Mouse (Mus musculus): Measurements from ENCODE around the gene Fastk. TPM values are rescaled to one million over a fixed set of nuclear protein-coding genes. Genes with fewer than 3 reads are reported as not detected.

Gene Fastk
- polyA plus RNA-seq, 1 experiment from 2014 or later = 65.1 TPM

DNA sequence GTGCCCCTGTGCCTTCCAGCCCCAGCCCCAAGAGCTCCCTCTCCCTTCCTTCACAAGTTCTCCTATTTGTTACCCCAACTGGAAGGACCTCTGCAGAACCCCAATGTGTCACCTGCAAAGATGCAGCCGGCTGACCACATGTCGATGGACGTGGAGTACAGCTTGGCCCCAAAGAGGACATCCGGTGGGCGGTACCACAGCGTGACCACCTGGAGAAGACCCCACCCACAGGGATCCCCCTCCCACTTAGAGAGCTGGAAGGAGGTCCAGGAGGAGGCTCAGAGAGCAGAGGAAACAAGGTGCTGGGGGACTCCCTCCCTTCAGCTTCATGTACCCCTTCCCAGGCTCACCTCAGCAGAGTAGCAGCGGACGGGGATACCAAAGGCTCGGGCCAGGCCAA, 24.7 kb downstream of the Fastk start:
- ATAC-seq (no peak), DNase-seq (ENCODE audit: low spot score) (no peak)
- 88% methylated on average over 9 of the region's 9 CpGs for WGBS
- no peaks in the 10 kb centered on the region for H3K27me3 ChIP-seq (replicated peaks; ENCODE audit: insufficient read depth, low read length)
- H3K27ac ChIP-seq (ENCODE audit: low read length) = no peak overlapping the region
- no peak for TF ChIP-seq EP300 (IDR thresholded peaks at IDR 0.05)
- no peak for TF ChIP-seq CTCF (IDR thresholded peaks at IDR 0.05)
- no peaks in the 10 kb centered on the region for H3K9me3 ChIP-seq (ENCODE audit: low read length)
- H3K4me1 ChIP-seq (ENCODE audit: insufficient read depth, low read depth, low read length) = peaks cover 9% of the 10 kb centered on the region; the same call in 1 of the 2 replicates
- no peak overlapping the region for H3K9ac ChIP-seq (replicated peaks; ENCODE audit: low read depth)
- H3K36me3 ChIP-seq (ENCODE audit: insufficient read depth, low read length) = 0 out of 2 replicates have a peak, but pooled peaks cover 7% of the 10 kb centered on the region
- no peak overlapping the region for H3K4me3 ChIP-seq (ENCODE audit: low read depth, low read length)
- no peak overlapping the region for H3K4me2 ChIP-seq (replicated peaks; ENCODE audit: low read depth, low read length)

- WGBS = 86% methylated on average over 10 of the region's 10 CpGs
- H3K27me3 ChIP-seq (replicated peaks; ENCODE audit: insufficient read depth, low read length) = no peaks in the 10 kb centered on the region
- no peak overlapping the region for H3K9ac ChIP-seq (replicated peaks; ENCODE audit: low read depth)
- H3K27ac ChIP-seq (ENCODE audit: low read length) = no peak overlapping the region
- no peaks in the 10 kb centered on the region for H3K4me1 ChIP-seq (ENCODE audit: insufficient read depth, low read depth, low read length)
- H3K4me3 ChIP-seq (ENCODE audit: low read depth, low read length) = no peak overlapping the region
- 0 out of 2 replicates have a peak, but pooled peaks cover 7% of the 10 kb centered on the region for H3K36me3 ChIP-seq (ENCODE audit: insufficient read depth, low read length)
- no peaks in the 10 kb centered on the region for H3K9me3 ChIP-seq (ENCODE audit: low read length)
- TF ChIP-seq CTCF (IDR thresholded peaks at IDR 0.05) = no peak
- TF ChIP-seq EP300 (IDR thresholded peaks at IDR 0.05) = no peak
- DNase-seq (ENCODE audit: low spot score) = no peak
- ATAC-seq = no peak
- H3K4me2 ChIP-seq (replicated peaks; ENCODE audit: low read depth, low read length) = no peak overlapping the region
These were observed 27.5 kb downstream of the Fastk start for GRCm38 (mm10) chr5:24417587-24417986.

GRCm38 (mm10) chr5:24416222-24416736, 28.8 kb downstream of the Fastk start:
- peak overlapping the region; percentile 28 for H3K4me2 ChIP-seq (replicated peaks; ENCODE audit: low read depth, low read length)
- H3K36me3 ChIP-seq (ENCODE audit: insufficient read depth, low read length) = 0 out of 2 replicates have a peak, but pooled peaks cover 7% of the 10 kb centered on the region
- H3K4me1 ChIP-seq (ENCODE audit: insufficient read depth, low read depth, low read length) = no peaks in the 10 kb centered on the region
- 4% methylated on average over 21 of the region's 21 CpGs for WGBS
- no peaks in the 10 kb centered on the region for H3K9me3 ChIP-seq (ENCODE audit: low read length)
- no peak overlapping the region for H3K4me3 ChIP-seq (ENCODE audit: low read depth, low read length)
- no peak overlapping the region for H3K9ac ChIP-seq (replicated peaks; ENCODE audit: low read depth)
- DNase-seq (ENCODE audit: low spot score) (peak; percentile 90), ATAC-seq (peak; percentile 84)
- TF ChIP-seq EP300 (IDR thresholded peaks at IDR 0.05) = no peak
- TF ChIP-seq CTCF (IDR thresholded peaks at IDR 0.05) = peak; percentile 78
- no peaks in the 10 kb centered on the region for H3K27me3 ChIP-seq (replicated peaks; ENCODE audit: insufficient read depth, low read length)
- no peak overlapping the region for H3K27ac ChIP-seq (ENCODE audit: low read length)

DNA sequence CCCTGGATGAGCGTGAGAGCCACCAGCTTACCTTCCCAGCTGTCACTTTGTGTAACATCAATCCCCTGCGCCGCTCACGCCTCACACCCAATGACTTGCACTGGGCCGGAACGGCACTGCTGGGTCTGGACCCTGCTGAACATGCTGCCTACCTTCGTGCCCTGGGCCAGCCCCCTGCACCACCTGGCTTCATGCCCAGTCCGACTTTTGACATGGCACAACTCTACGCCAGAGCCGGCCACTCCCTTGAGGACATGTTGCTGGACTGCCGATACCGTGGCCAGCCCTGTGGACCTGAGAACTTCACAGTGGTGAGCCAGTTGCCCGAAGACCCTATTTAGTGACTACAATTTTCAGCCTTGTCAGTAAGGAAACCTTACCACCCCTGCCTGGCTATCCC, 31.1 kb downstream of the Fastk start:
- Histone ChIP-seq H3K27me3 (replicated peaks; ENCODE audit: insufficient read depth, low read length) (no peaks in the 10 kb centered on the region), H3K4me3 (ENCODE audit: low read depth, low read length) (no peak overlapping the region), H3K4me2 (replicated peaks; ENCODE audit: low read depth, low read length) (no peak overlapping the region), H3K9me3 (ENCODE audit: low read length) (no peaks in the 10 kb centered on the region), H3K36me3 (ENCODE audit: insufficient read depth, low read length) (no peaks in the 10 kb centered on the region), H3K27ac (ENCODE audit: low read length) (no peak overlapping the region), H3K9ac (replicated peaks; ENCODE audit: low read depth) (no peak overlapping the region), H3K4me1 (ENCODE audit: insufficient read depth, low read depth, low read length) (no peaks in the 10 kb centered on the region)
- TF ChIP-seq EP300 (IDR thresholded peaks at IDR 0.05) (no peak), CTCF (IDR thresholded peaks at IDR 0.05) (no peak)
- 69% methylated on average over 13 of the region's 13 CpGs for WGBS
- ATAC-seq = no peak
- no peak for DNase-seq (ENCODE audit: low spot score)

DNA sequence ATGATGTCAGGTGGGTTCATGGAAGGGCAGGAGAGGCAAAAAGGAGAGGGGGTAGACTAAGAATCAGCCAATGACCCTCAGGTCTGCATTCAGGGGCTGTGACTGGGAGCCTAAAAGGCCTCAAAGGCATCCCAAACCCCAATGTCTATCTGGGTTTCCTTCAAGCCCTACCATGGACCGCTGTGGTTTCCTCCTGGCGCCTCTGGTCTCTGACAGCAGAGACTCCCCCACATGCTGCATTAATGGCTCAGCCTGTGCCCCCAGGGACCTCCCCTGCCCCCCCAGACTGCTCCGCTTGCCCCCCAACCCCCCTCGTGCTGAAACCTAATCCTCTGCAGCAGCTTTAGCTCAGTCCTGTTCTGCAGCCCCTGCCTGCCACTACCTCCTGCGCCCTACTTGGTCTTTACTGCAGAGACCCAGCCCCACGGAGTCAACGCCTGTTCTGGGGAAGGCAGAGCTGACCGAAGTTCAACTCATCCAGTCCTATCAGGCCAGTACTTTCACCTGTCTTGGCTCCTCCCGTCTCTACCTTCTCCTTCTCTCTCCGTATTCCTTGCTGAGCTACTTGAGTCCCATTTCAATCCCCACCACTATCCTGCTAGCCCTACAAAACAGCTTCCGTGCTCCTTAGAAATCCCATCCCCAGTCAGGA, 31.9 kb downstream of the Fastk start, which contains the start of gene Asic3:
Asic3 (plus strand) TSS at position 351 of the 652 bp plus-strand sequence.
- H3K27ac ChIP-seq (ENCODE audit: low read length) = no peak within 1 kb of the TSS
- no peaks in the 10 kb centered on the region for H3K9me3 ChIP-seq (ENCODE audit: low read length)
- H3K36me3 ChIP-seq (ENCODE audit: insufficient read depth, low read length) = no peaks in the 10 kb centered on the region
- H3K27me3 ChIP-seq (replicated peaks; ENCODE audit: insufficient read depth, low read length) = no peaks in the 10 kb centered on the region
- ATAC-seq (no peak), DNase-seq (ENCODE audit: low spot score) (no peak)
- no peak within 1 kb of the TSS for H3K9ac ChIP-seq (replicated peaks; ENCODE audit: low read depth)
- 42% methylated on average over 11 of the region's 11 CpGs for WGBS
- no peak within 1 kb of the TSS for H3K4me2 ChIP-seq (replicated peaks; ENCODE audit: low read depth, low read length)
- no peaks in the 10 kb centered on the region for H3K4me1 ChIP-seq (ENCODE audit: insufficient read depth, low read depth, low read length)
- TF ChIP-seq CTCF (IDR thresholded peaks at IDR 0.05) (no peak), EP300 (IDR thresholded peaks at IDR 0.05) (no peak)
- H3K4me3 ChIP-seq (ENCODE audit: low read depth, low read length) = no peak within 1 kb of the TSS

- Histone ChIP-seq H3K27ac (ENCODE audit: low read length) (no peak overlapping the region), H3K4me1 (ENCODE audit: insufficient read depth, low read depth, low read length) (no peaks in the 10 kb centered on the region), H3K9me3 (ENCODE audit: low read length) (no peaks in the 10 kb centered on the region), H3K36me3 (ENCODE audit: insufficient read depth, low read length) (no peaks in the 10 kb centered on the region), H3K4me2 (replicated peaks; ENCODE audit: low read depth, low read length) (no peak overlapping the region), H3K4me3 (ENCODE audit: low read depth, low read length) (no peak overlapping the region), H3K27me3 (replicated peaks; ENCODE audit: insufficient read depth, low read length) (no peaks in the 10 kb centered on the region), H3K9ac (replicated peaks; ENCODE audit: low read depth) (no peak overlapping the region)
- ATAC-seq = no peak
- no peak for TF ChIP-seq EP300 (IDR thresholded peaks at IDR 0.05)
- no peak for TF ChIP-seq CTCF (IDR thresholded peaks at IDR 0.05)
- WGBS = 90% methylated on average over 2 of the region's 2 CpGs
- no peak for DNase-seq (ENCODE audit: low spot score)
These were observed 33.0 kb downstream of the Fastk start for GRCm38 (mm10) chr5:24412063-24412462.
